Mouse (Mus musculus): ENCODE results near the gene Olfr1186. TPM values are rescaled to one million over a fixed set of nuclear protein-coding genes. Genes with fewer than 3 reads are reported as not detected.

Gene Olfr1186
- polyA plus RNA-seq (2017; shearing (Covaris generic)), result under 1 TPM in 1 of 2 experiments, not detected in 1; 0.12 TPM

DNA sequence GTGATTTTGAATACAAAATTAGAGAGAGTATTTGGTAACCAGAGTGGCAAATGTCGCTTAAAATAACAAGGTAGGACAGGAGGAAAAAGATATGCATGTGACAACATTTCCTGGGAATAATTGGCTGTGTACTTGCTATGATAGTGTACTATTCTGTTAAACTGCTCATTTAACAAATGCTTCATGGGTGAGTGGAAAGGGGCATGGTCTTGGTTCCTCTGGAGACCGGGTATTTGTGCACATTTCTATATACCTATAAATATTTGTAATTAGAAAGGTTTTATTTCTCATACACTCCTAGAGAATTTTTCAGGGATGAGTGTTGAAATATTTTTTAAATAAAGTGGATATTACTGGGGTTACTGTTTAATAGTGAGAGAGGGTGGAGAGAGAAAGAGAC lies at the start of gene Olfr1186:
Gene Olfr1186, plus strand, starts transcription at position 301 of the 400 bp plus-strand sequence.

DNA sequence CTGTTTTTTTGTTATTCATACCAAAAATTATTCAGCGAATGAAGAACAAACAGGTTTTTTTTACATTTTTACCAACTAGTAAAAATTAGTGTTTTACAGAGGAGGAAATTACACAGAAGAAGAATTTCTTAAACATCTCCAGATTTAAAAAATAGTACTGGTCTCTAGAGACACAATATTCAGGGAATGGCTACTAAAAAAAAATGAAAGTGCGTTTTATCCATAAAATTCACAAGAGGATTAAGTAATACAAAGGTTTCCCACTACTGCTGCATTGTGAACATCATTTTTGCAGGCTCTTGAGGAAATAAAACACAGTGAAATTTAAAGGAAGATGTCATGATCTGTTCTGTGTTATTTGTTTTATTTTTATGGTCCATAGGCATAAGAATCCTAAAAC lies 35.1 kb upstream of the Olfr1186 start, which contains the start of gene Olfr1184:
Gene Olfr1184, plus strand, starts transcription at position 301 of the 400 bp plus-strand sequence.

GRCm38 (mm10) chr2:88493020-88493419 lies 25.3 kb upstream of the Olfr1186 start, which contains the start of gene Olfr1185-ps1:
Olfr1185-ps1 (plus strand) TSS chr2:88493320.

DNA sequence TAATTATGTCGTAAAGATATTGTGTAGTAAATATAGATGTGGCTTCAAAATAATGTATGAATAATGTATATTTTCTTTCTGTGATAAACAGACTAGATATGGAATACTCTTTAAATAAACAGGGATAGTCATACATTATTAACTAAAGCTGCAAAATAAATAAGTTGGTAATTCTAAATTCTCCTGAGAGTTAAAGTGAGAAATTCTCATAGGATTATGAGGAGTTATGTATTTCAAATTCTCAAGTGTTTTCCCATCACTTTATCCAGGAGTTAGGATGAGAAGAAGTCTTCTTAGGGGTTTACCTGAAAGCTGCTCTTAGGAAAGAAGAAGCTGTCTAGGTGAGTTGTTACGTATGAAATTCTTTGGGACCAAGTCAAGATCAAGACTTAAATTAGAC lies 38.3 kb downstream of the Olfr1186 start, which contains the start of gene Olfr1188:
Gene Olfr1188, plus strand, starts transcription at position 301 of the 400 bp plus-strand sequence.

Other genes starting within 250 kb of the Olfr1186 start
- gene Olfr1173, start 238.7 kb upstream of the Olfr1186 start, polyA plus RNA-seq (2017; shearing (Covaris generic)), result under 1 TPM in 1 of 2 experiments, not detected in 1; 0.15 TPM
- gene Olfr1174-ps, start 203.4 kb upstream of the Olfr1186 start, polyA plus RNA-seq (2017; shearing (Covaris generic)), result not detected
- under 1 TPM in 1 of 2 experiments, not detected in 1; 0.14 TPM for gene Olfr1175-ps, start 191.3 kb upstream of the Olfr1186 start, polyA plus RNA-seq (2017; shearing (Covaris generic))
- under 1 TPM in 1 of 2 experiments, not detected in 1; 0.19 TPM for gene Olfr1176, start 181.8 kb upstream of the Olfr1186 start, polyA plus RNA-seq (2017; shearing (Covaris generic))
- not detected for gene Olfr1177-ps, start 172.1 kb upstream of the Olfr1186 start, polyA plus RNA-seq (2017; shearing (Covaris generic))
- gene Olfr1178, start 131.5 kb upstream of the Olfr1186 start, polyA plus RNA-seq (2017; shearing (Covaris generic)), result under 1 TPM; 0.02 to 0.28 TPM
- gene Olfr1179, start 112.1 kb upstream of the Olfr1186 start, polyA plus RNA-seq (2017; shearing (Covaris generic)), result not detected
- not detected for gene Olfr1180, start 99.4 kb upstream of the Olfr1186 start, polyA plus RNA-seq (2017; shearing (Covaris generic))
- under 1 TPM in 1 of 2 experiments, not detected in 1; 0.16 TPM for gene Olfr1181, start 92.4 kb upstream of the Olfr1186 start, polyA plus RNA-seq (2017; shearing (Covaris generic))
- under 1 TPM in 1 of 2 experiments, not detected in 1; 0.08 TPM for gene Gm13757, start 69.4 kb upstream of the Olfr1186 start, polyA plus RNA-seq (2017; shearing (Covaris generic))
- under 1 TPM in 1 of 2 experiments, not detected in 1; 0.35 TPM for gene Olfr1183, start 63.7 kb upstream of the Olfr1186 start, polyA plus RNA-seq (2017; shearing (Covaris generic))
- gene Olfr1184, start 35.0 kb upstream of the Olfr1186 start, polyA plus RNA-seq (2017; shearing (Covaris generic)), result under 1 TPM in 1 of 2 experiments, not detected in 1; 0.64 TPM
- gene Olfr1185-ps1, start 25.2 kb upstream of the Olfr1186 start, polyA plus RNA-seq (2017; shearing (Covaris generic)), result under 1 TPM in 1 of 2 experiments, not detected in 1; 0.13 TPM
- gene Olfr1188, start 38.4 kb downstream of the Olfr1186 start, polyA plus RNA-seq (2017; shearing (Covaris generic)), result under 1 TPM in 1 of 2 experiments, not detected in 1; 0.17 TPM
- gene Olfr1189, start 67.9 kb downstream of the Olfr1186 start, polyA plus RNA-seq (2017; shearing (Covaris generic)), result not detected
- gene Olfr1191-ps1, start 122.0 kb downstream of the Olfr1186 start, polyA plus RNA-seq (2017; shearing (Covaris generic)), result under 1 TPM in 1 of 2 experiments, not detected in 1; 0.34 TPM
- under 1 TPM in 1 of 2 experiments, not detected in 1; 0.21 TPM for gene Olfr1192-ps1, start 130.0 kb downstream of the Olfr1186 start, polyA plus RNA-seq (2017; shearing (Covaris generic))
- gene Olfr1193, start 157.1 kb downstream of the Olfr1186 start, polyA plus RNA-seq (2017; shearing (Covaris generic)), result under 1 TPM; 0.16 to 0.23 TPM
- under 1 TPM; 0.28 to 0.33 TPM for gene Olfr1195, start 170.6 kb downstream of the Olfr1186 start, polyA plus RNA-seq (2017; shearing (Covaris generic))
- not detected for gene Olfr1196, start 186.0 kb downstream of the Olfr1186 start, polyA plus RNA-seq (2017; shearing (Covaris generic))
- gene Olfr1197, start 213.8 kb downstream of the Olfr1186 start, polyA plus RNA-seq (2017; shearing (Covaris generic)), result 1 to 10 TPM in 1 of 2 experiments, not detected in 1; 1.5 TPM
- under 1 TPM in 1 of 2 experiments, not detected in 1; 0.12 TPM for gene Olfr1198, start 232.8 kb downstream of the Olfr1186 start, polyA plus RNA-seq (2017; shearing (Covaris generic))
- not detected for gene Olfr1199, start 241.9 kb downstream of the Olfr1186 start, polyA plus RNA-seq (2017; shearing (Covaris generic))